Mouse (Mus musculus) testis, adult 2 months (tissue): ENCODE measurements around the gene Lrp5.

Experiments
- CTCF ChIP-seq: fragments of 200-500 bp; IDR thresholded peaks from 2 replicates; pipeline ENCODE4 v1.5.1; 2012; ENCODE audit warnings: low read depth, mild to moderate bottlenecking, inconsistent platforms, low read length, moderate library complexity; ENCODE audit not compliant: control insufficient read depth, insufficient read depth, insufficient replicate concordance
- POLR2A ChIP-seq: fragments of 200-500 bp; IDR thresholded peaks from 2 replicates; pipeline ENCODE4 v1.6.1; 2012; ENCODE audit warnings: low read depth, mild to moderate bottlenecking, inconsistent platforms, low read length, moderate library complexity; ENCODE audit not compliant: control insufficient read depth

DNA sequence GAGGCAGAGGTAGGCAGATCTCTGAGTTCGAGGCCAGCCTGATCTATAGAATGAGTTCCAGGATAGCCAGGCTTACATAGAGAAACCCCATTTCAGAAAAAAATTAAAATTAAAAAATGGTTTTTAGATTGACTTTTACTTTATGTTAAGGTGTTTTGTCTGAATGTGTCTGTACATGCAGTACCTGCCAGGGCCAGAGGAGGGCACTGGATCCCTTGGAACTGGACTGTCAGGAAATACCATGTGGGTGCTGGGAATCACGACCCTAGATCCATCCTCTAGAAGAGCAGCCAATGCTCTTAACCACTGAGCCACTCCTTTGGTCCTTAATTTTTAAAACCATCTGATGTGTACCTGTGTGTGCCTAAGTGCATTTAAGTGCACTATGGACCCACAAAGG, 67.0 kb downstream of the Lrp5 start:
- TF ChIP-seq CTCF = peak; percentile 56; the same call in 1 of the 2 replicates
- TF ChIP-seq POLR2A = no peak
